Mouse (Mus musculus) kidney, adult 2 months (tissue): ENCODE data around the gene Prox2.

Source experiments
- CTCF ChIP-seq: fragments of 200-500 bp; conservative IDR thresholded peaks from 2 replicates; pipeline ENCODE4 v1.5.1; 2011; ENCODE audit warnings: low read depth, mild to moderate bottlenecking, control low read depth, low read length, moderate library complexity, mixed read lengths; ENCODE audit not compliant: insufficient read depth, insufficient read length
- POLR2A ChIP-seq: fragments of 200-500 bp; IDR thresholded peaks from one replicate; pipeline ENCODE4 v1.6.1; 2011; ENCODE audit warnings: low read depth, low read length, control low read depth

DNA sequence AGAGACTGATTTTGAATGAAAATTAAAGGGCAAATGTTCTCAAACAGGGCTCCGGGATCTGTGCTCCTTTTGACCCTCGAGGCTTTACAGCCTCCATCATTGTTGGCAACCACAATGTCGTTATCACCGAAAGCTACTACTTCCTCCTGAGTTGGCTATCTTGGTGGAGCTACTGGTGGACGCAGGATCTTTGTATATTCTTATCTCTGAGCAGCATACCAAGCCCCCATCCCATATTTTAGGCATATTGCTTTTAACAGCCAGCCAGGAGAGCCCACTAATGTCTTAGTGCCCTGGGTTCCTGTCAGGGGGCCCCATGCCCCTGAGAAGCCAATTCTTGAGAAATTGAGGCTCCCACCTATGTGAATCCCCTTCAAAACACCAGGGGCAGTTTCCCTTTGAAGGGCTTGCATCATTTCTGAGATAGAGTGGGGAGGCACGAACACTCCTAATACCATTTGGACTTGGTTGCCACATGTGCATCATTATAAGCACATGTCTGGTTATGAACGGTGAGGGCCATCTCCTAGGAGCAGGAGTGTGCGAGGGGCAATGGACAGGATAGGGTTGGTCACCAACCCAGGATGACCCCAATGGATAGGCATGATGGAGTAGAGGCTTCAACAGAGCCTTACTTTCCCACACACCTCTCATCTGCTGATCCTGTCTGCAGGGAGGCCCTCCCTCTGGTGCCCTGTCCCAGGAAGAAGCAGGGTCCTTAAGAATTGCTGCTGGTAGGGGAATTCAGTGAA lies 23.7 kb upstream of the Prox2 start:
- no peak for TF ChIP-seq CTCF
- no peak for TF ChIP-seq POLR2A
